Mouse (Mus musculus): ENCODE measurements around the gene Vwa5b2.

- TF ChIP-seq CTCF (IDR thresholded peaks at IDR 0.05; ENCODE audit: borderline replicate concordance, insufficient read depth, low read depth, low read length): no peak
- TF ChIP-seq POLR2A (IDR thresholded peaks at IDR 0.05; ENCODE audit: borderline replicate concordance, insufficient read depth, low read length): no peak
Measured at GRCm38 (mm10) chr16:20637410-20637809, 48.1 kb downstream of the Vwa5b2 start.
